Mouse (Mus musculus) intestine, postnatal 0 days (tissue): ENCODE results near the gene Comt. TPM values are rescaled to one million over a fixed set of nuclear protein-coding genes. Genes with fewer than 3 reads are reported as not detected.

ENCODE experiments used
- ATAC-seq: fragments of 200-750 bp; cut with Nextera tagmentation; 2 replicates; pipeline ENCODE4 v1.8.0; 2017; ENCODE audit warnings: mild to moderate bottlenecking, moderate TSS enrichment, moderate library complexity
- H3K27ac ChIP-seq: fragments of 300-500 bp; sonication (generic); 2 replicates; pipeline ENCODE4 v1.5.1; 2014; ENCODE audit warnings: mild to moderate bottlenecking, low read depth, low read length, moderate library complexity
- H3K27me3 ChIP-seq: fragments of 300-500 bp; sonication (generic); replicated peaks from 2 replicates; pipeline ENCODE4 v1.6.1; 2014; ENCODE audit warnings: low read length, mixed read lengths; ENCODE audit not compliant: control insufficient read depth, insufficient read depth
- H3K36me3 ChIP-seq: fragments of 300-500 bp; sonication (generic); 2 replicates; pipeline ENCODE4 v1.6.1; 2014; ENCODE audit warnings: mild to moderate bottlenecking, moderate library complexity; ENCODE audit not compliant: control insufficient read depth, insufficient read depth
- H3K4me1 ChIP-seq: fragments of 300-500 bp; sonication (generic); replicated peaks from 2 replicates; pipeline ENCODE4 v1.6.1; 2014; ENCODE audit warnings: antibody characterized with exemption, low read length, mixed read lengths; ENCODE audit not compliant: control insufficient read depth, insufficient read depth
- H3K4me2 ChIP-seq: fragments of 300-500 bp; sonication (generic); replicated peaks from 2 replicates; pipeline ENCODE4 v1.6.1; 2014; ENCODE audit warnings: low read depth, mild to moderate bottlenecking, moderate library complexity
- H3K4me3 ChIP-seq: fragments of 300-500 bp; sonication (generic); 2 replicates; pipeline ENCODE4 v1.5.1; 2014; ENCODE audit warnings: low read depth, low read length
- H3K9ac ChIP-seq: fragments of 300-500 bp; sonication (generic); 2 replicates; pipeline ENCODE4 v1.6.1; 2014; ENCODE audit warnings: mild to moderate bottlenecking, low read depth, low read length
- H3K9me3 ChIP-seq: fragments of 300-500 bp; sonication (generic); 2 replicates; pipeline ENCODE4 v1.6.1; 2016; ENCODE audit warnings: mixed run types; ENCODE audit not compliant: control insufficient read depth
- CTCF ChIP-seq: sonication (generic); IDR thresholded peaks from 2 replicates; pipeline ENCODE4 v1.5.1; 2016; ENCODE audit warnings: low read depth, mild to moderate bottlenecking, control low read depth, antibody characterized with exemption, moderate library complexity
- WGBS: fragments of 180-500 bp; shearing (Covaris S2); extraction: QIAGEN DNeasy Blood & Tissue Kit; methylation state at CpG from one replicate; pipeline ENCODE4 v1.1.7; 2014; 5-methylcytosine and 5-hydroxymethylcytosine counted together
- polyA plus RNA-seq: library from polyadenylated mRNA; unstranded; fragments of >200 nt; fragmentation: Nextera tagmentation; extraction: Ambion mirVana; gene quantifications from 2 replicates; pipeline ENCODE4 v1.2.1, GENCODE M21; 2015

Comt gene
- polyA plus RNA-seq, 1 experiment from 2014 or later = 103 TPM

GRCm38 (mm10) chr16:18430641-18431212 is 4.1 kb upstream of the Comt start:
- TF ChIP-seq CTCF = no peak
- no peaks in the 10 kb centered on the region for H3K27me3 ChIP-seq
- WGBS = 73% methylated on average over 8 of the region's 8 CpGs
- no peak for ATAC-seq
- H3K4me2 ChIP-seq = no peak overlapping the region
- H3K27ac ChIP-seq = no peak overlapping the region
- H3K9me3 ChIP-seq = no peaks in the 10 kb centered on the region
- H3K4me1 ChIP-seq = peaks cover 1% of the 10 kb centered on the region; the same call in 1 of the 2 replicates
- H3K4me3 ChIP-seq = no peak overlapping the region
- H3K36me3 ChIP-seq = peaks cover 4% of the 10 kb centered on the region; the same call in 1 of the 2 replicates
- H3K9ac ChIP-seq = no peak overlapping the region

GRCm38 (mm10) chr16:18429641-18430040 is 3.0 kb upstream of the Comt start:
- H3K36me3 ChIP-seq = no peaks in the 10 kb centered on the region

GRCm38 (mm10) chr16:18428516-18429042 is 1.9 kb upstream of the Comt start:
- Histone ChIP-seq H3K9ac (no peak overlapping the region), H3K27me3 (no peaks in the 10 kb centered on the region), H3K4me2 (no peak overlapping the region), H3K4me1 (peaks cover 8% of the 10 kb centered on the region; the same call in 1 of the 2 replicates), H3K9me3 (no peaks in the 10 kb centered on the region), H3K4me3 (no peak overlapping the region), H3K27ac (no peak overlapping the region), H3K36me3 (no peaks in the 10 kb centered on the region)
- no peak for TF ChIP-seq CTCF
- no peak for ATAC-seq
- WGBS = 54% methylated on average over 7 of the region's 7 CpGs

More at GRCm38 (mm10) chr16:18429641-18430040, 3.0 kb upstream of the Comt start:
- Histone ChIP-seq H3K4me2 (no peak overlapping the region), H3K27me3 (no peaks in the 10 kb centered on the region), H3K4me1 (peaks cover 8% of the 10 kb centered on the region; the same call in 1 of the 2 replicates), H3K9me3 (no peaks in the 10 kb centered on the region), H3K4me3 (no peak overlapping the region), H3K27ac (no peak overlapping the region; the same call in 1 of the 2 replicates), H3K9ac (no peak overlapping the region)
- 85% methylated on average over 8 of the region's 8 CpGs for WGBS
- no peak for ATAC-seq
- TF ChIP-seq CTCF = no peak

GRCm38 (mm10) chr16:18428011-18428515 is 1.4 kb upstream of the Comt start:
- whole genome bisulfite sequencing = 74% methylated on average over 5 of the region's 5 CpGs
- no peak overlapping the region for H3K27ac ChIP-seq
- no peak overlapping the region for H3K9ac ChIP-seq

GRCm38 (mm10) chr16:18426215-18426791 is 349 bp downstream of the Comt start, which contains the start of gene Txnrd2:
TSS of gene Txnrd2 (plus strand) at chr16:18426384.
- under 1% methylated on average over 52 of the region's 52 CpGs for WGBS
- peak within 1 kb of the TSS; percentile 87 for H3K4me2 ChIP-seq
- peak; percentile 76 for ATAC-seq
- peak within 1 kb of the TSS; percentile 79 for H3K27ac ChIP-seq
- H3K27me3 ChIP-seq = no peaks in the 10 kb centered on the region
- peak within 1 kb of the TSS; percentile 75 for H3K4me3 ChIP-seq
- peaks cover 8% of the 10 kb centered on the region; the same call in 1 of the 2 replicates for H3K4me1 ChIP-seq
- H3K36me3 ChIP-seq = peaks cover 14% of the 10 kb centered on the region
- H3K9ac ChIP-seq = peak within 1 kb of the TSS; percentile 80
- peak; percentile 81 for TF ChIP-seq CTCF
- H3K9me3 ChIP-seq = no peaks in the 10 kb centered on the region

More at GRCm38 (mm10) chr16:18428011-18428515, 1.4 kb upstream of the Comt start:
- H3K4me2 ChIP-seq = no peak overlapping the region
- no peak for TF ChIP-seq CTCF
- H3K36me3 ChIP-seq = 0 out of 2 replicates have a peak, but pooled peaks cover 4% of the 10 kb centered on the region
- H3K9me3 ChIP-seq = no peaks in the 10 kb centered on the region
- H3K4me1 ChIP-seq = peaks cover 8% of the 10 kb centered on the region; the same call in 1 of the 2 replicates
- H3K4me3 ChIP-seq = no peak overlapping the region
- H3K27me3 ChIP-seq = no peaks in the 10 kb centered on the region
- ATAC-seq = no peak
